Mouse (Mus musculus): ENCODE results near the gene Akirin2.

- TF ChIP-seq POLR2A (IDR thresholded peaks at IDR 0.05; ENCODE audit: borderline replicate concordance, insufficient read depth, low read length) (no peak), CTCF (IDR thresholded peaks at IDR 0.05; ENCODE audit: borderline replicate concordance, insufficient read depth, low read depth, low read length) (no peak)
These were observed 22.2 kb upstream of the Akirin2 start for GRCm38 (mm10) chr4:34528430-34529100.

Measured in cerebellum, adult 2 months (tissue).